25 mouse cellular contexts compared by ENCODE assay signal in the genomic region with DNA sequence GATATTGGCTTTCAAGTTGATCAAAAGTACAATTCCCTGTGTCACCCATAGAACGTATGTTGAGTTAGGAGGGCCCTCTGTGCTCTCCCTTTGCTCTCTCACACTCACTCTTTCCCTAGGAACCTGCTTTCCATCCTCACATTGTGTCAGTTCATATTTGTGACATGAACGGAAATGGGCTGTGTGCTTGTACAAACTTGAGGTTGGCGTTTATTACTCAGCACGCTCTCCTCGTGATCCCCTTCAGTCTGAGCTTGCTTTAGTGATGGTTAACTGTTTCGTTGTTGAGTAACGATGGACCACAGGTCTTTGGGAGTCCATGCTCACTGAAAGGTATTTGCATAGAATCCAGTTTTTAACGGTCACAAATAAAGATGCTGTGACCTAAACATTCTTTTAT. TPM values are rescaled to one million over a fixed set of nuclear protein-coding genes. Genes with fewer than 3 reads are reported as not detected.
"Had no signal": no experiment of that assay in that cellular context is flagged by ENCODE, and none has a peak within 500 bp of the region (broad histone marks: within the 10 kb centered on the region; RNA-seq: fewer than 3 reads in every experiment).

No protein-coding gene starts in this region.

- H3K4me3 ChIP-seq: left cerebral cortex, adult 2 months; limb, embryonic 15.5 days; liver, embryonic 13.5 days; lung, embryonic 15.5 days; midbrain, embryonic 13.5 days had no signal

- H3K9ac ChIP-seq: limb, embryonic 15.5 days; liver, embryonic 13.5 days; liver, postnatal 0 days; lung, embryonic 15.5 days; midbrain, embryonic 13.5 days had no signal

- H3K36me3 ChIP-seq: limb, embryonic 15.5 days; liver, embryonic 13.5 days; lung, embryonic 15.5 days; midbrain, embryonic 13.5 days had no signal

- ATAC-seq: liver, postnatal 0 days; midbrain, embryonic 13.5 days had no signal

- H3K4me1 ChIP-seq: limb, embryonic 15.5 days; liver, embryonic 13.5 days; lung, embryonic 15.5 days; midbrain, embryonic 13.5 days had no signal

- H3K4me2 ChIP-seq: limb, embryonic 15.5 days; liver, embryonic 13.5 days; lung, embryonic 15.5 days; midbrain, embryonic 13.5 days had no signal

- H3K27me3 ChIP-seq: limb, embryonic 15.5 days; liver, embryonic 13.5 days; lung, embryonic 15.5 days; midbrain, embryonic 13.5 days had no signal

- DNase-seq: kidney, adult 18-20 months; kidney, postnatal 10 days; kidney, postnatal 4 days; liver, embryonic 13.5 days; liver, postnatal 0 days; lung, postnatal 14 days; right cerebral cortex, adult 18-20 months; right cerebral cortex, postnatal 25 days; thymus, adult 2 months; thymus, postnatal 25 days had no signal

- H3K9me3 ChIP-seq: limb, embryonic 15.5 days; liver, embryonic 13.5 days; lung, embryonic 15.5 days; midbrain, embryonic 13.5 days had no signal

- H3K27ac ChIP-seq: left cerebral cortex, adult 2 months; limb, embryonic 15.5 days; liver, embryonic 13.5 days; lung, embryonic 15.5 days; macrophage; midbrain, embryonic 13.5 days had no signal

RNA-seq across cellular contexts. Expression of a gene that starts 4.9 kb away (rescaled TPM):
- total RNA-seq: layer of hippocampus, adult 8-10 months; layer of hippocampus, postnatal 25 days; left cerebral cortex, adult 2 months; left cerebral cortex, postnatal 14 days; midbrain, postnatal 0 days had no signal
- polyA plus RNA-seq: kidney, embryonic 14.5 days; limb, embryonic 11.5 days; limb, embryonic 15.5 days; liver, embryonic 13.5 days; liver, postnatal 0 days; lung, embryonic 15.5 days; macrophage; midbrain, embryonic 13.5 days; midbrain, postnatal 0 days; neural tube, embryonic 14.5 days; small intestine, adult 2 months; stomach, embryonic 14.5 days had no signal

RNA-seq across cellular contexts. Expression of a gene that starts 22.1 kb away (rescaled TPM):
- total RNA-seq: layer of hippocampus, adult 8-10 months; layer of hippocampus, postnatal 25 days; left cerebral cortex, adult 2 months; left cerebral cortex, postnatal 14 days; midbrain, postnatal 0 days had no signal
- polyA plus RNA-seq: kidney, embryonic 14.5 days; limb, embryonic 11.5 days; limb, embryonic 15.5 days; liver, embryonic 13.5 days; liver, postnatal 0 days; lung, embryonic 15.5 days; macrophage; midbrain, embryonic 13.5 days; midbrain, postnatal 0 days; neural tube, embryonic 14.5 days; small intestine, adult 2 months; stomach, embryonic 14.5 days; thymus, adult 2 months had no signal

RNA-seq across cellular contexts. Expression of a gene that starts 36.1 kb away (rescaled TPM):
- total RNA-seq: layer of hippocampus, adult 8-10 months; layer of hippocampus, postnatal 25 days; left cerebral cortex, adult 2 months; left cerebral cortex, postnatal 14 days; midbrain, postnatal 0 days had no signal
- polyA plus RNA-seq: kidney, embryonic 14.5 days; limb, embryonic 11.5 days; limb, embryonic 15.5 days; liver, embryonic 13.5 days; liver, postnatal 0 days; lung, embryonic 15.5 days; macrophage; midbrain, embryonic 13.5 days; midbrain, postnatal 0 days; neural tube, embryonic 14.5 days; small intestine, adult 2 months; stomach, embryonic 14.5 days; testis, adult 2 months; thymus, adult 2 months had no signal
